Mouse (Mus musculus) testis, adult 2 months (tissue): ENCODE measurements around the gene Sdr39u1. TPM values are rescaled to one million over a fixed set of nuclear protein-coding genes. Genes with fewer than 3 reads are reported as not detected.

Experiments
- H3K27ac ChIP-seq: fragments of 200-500 bp; 2 replicates; pipeline ENCODE4 v1.5.1; 2012; ENCODE audit warnings: low read depth, low read length; ENCODE audit not compliant: control insufficient read depth, insufficient read depth
- H3K27me3 ChIP-seq: fragments of 200-500 bp; 2 replicates; pipeline ENCODE4 v1.6.1; 2012; ENCODE audit warnings: mild to moderate bottlenecking, low read length, moderate library complexity; ENCODE audit not compliant: control insufficient read depth, insufficient read depth
- H3K36me3 ChIP-seq: fragments of 200-500 bp; 2 replicates; pipeline ENCODE4 v1.6.1; 2012; ENCODE audit warnings: mild to moderate bottlenecking, low read length; ENCODE audit not compliant: control insufficient read depth, insufficient read depth
- H3K4me1 ChIP-seq: fragments of 200-500 bp; 2 replicates; pipeline ENCODE4 v1.6.1; 2012; ENCODE audit warnings: low read length; ENCODE audit not compliant: control insufficient read depth, insufficient read depth
- H3K4me3 ChIP-seq: fragments of 200-500 bp; 2 replicates; pipeline ENCODE4 v1.5.1; 2012; ENCODE audit warnings: low read depth, mild to moderate bottlenecking, low read length, moderate library complexity, mixed read lengths; ENCODE audit not compliant: control insufficient read depth
- CTCF ChIP-seq: fragments of 200-500 bp; IDR thresholded peaks from 2 replicates; pipeline ENCODE4 v1.5.1; 2012; ENCODE audit warnings: low read depth, mild to moderate bottlenecking, inconsistent platforms, low read length, moderate library complexity; ENCODE audit not compliant: control insufficient read depth, insufficient read depth, insufficient replicate concordance
- POLR2A ChIP-seq: fragments of 200-500 bp; IDR thresholded peaks from 2 replicates; pipeline ENCODE4 v1.6.1; 2012; ENCODE audit warnings: low read depth, mild to moderate bottlenecking, inconsistent platforms, low read length, moderate library complexity; ENCODE audit not compliant: control insufficient read depth
- polyA plus RNA-seq: library from polyadenylated mRNA; depleted of rRNA; stranded (reverse); fragments of >200 nt; gene quantifications from 2 replicates; pipeline ENCODE4 v1.2.3, GENCODE M21; 2012

Sdr39u1 gene
- polyA plus RNA-seq, 1 experiment, result 50.7 TPM

GRCm38 (mm10) chr14:55873714-55874683 lies 26.1 kb downstream of the Sdr39u1 start:
- TF ChIP-seq POLR2A, result no peak
- peak; percentile 98 for TF ChIP-seq CTCF
- Histone ChIP-seq H3K27ac (no peak overlapping the region), H3K27me3 (no peaks in the 10 kb centered on the region), H3K36me3 (no peaks in the 10 kb centered on the region), H3K4me1 (peaks cover 7% of the 10 kb centered on the region), H3K4me3 (peak overlapping the region; percentile 16)

- Histone ChIP-seq H3K27me3 (no peaks in the 10 kb centered on the region), H3K4me1 (peaks cover 7% of the 10 kb centered on the region), H3K36me3 (no peaks in the 10 kb centered on the region), H3K4me3 (no peak overlapping the region), H3K27ac (no peak overlapping the region)
- no peak for TF ChIP-seq CTCF
- TF ChIP-seq POLR2A, result no peak
Measured at GRCm38 (mm10) chr14:55873242-55873713, 26.8 kb downstream of the Sdr39u1 start.

- no peaks in the 10 kb centered on the region for H3K27me3 ChIP-seq
- no peak overlapping the region for H3K4me3 ChIP-seq
- no peak overlapping the region for H3K27ac ChIP-seq
- TF ChIP-seq POLR2A (no peak), CTCF (no peak)
- H3K4me1 ChIP-seq, result peaks cover 7% of the 10 kb centered on the region
- H3K36me3 ChIP-seq, result no peaks in the 10 kb centered on the region
Measured at GRCm38 (mm10) chr14:55872551-55872950, 27.5 kb downstream of the Sdr39u1 start.

- H3K36me3 ChIP-seq, result no peaks in the 10 kb centered on the region
- H3K4me3 ChIP-seq, result no peak overlapping the region
- H3K4me1 ChIP-seq, result peaks cover 7% of the 10 kb centered on the region
- TF ChIP-seq POLR2A (no peak), CTCF (no peak)
- no peaks in the 10 kb centered on the region for H3K27me3 ChIP-seq
- no peak overlapping the region for H3K27ac ChIP-seq
Measured at GRCm38 (mm10) chr14:55872039-55872438, 28.1 kb downstream of the Sdr39u1 start.

- no peak overlapping the region for H3K4me3 ChIP-seq
- no peak overlapping the region for H3K27ac ChIP-seq
- TF ChIP-seq CTCF (no peak), POLR2A (no peak)
- no peaks in the 10 kb centered on the region for H3K36me3 ChIP-seq
- no peaks in the 10 kb centered on the region for H3K27me3 ChIP-seq
- peaks cover 7% of the 10 kb centered on the region for H3K4me1 ChIP-seq
Measured at GRCm38 (mm10) chr14:55869538-55869937, 30.6 kb downstream of the Sdr39u1 start.

GRCm38 (mm10) chr14:55868230-55869026 lies 31.7 kb downstream of the Sdr39u1 start:
- no peaks in the 10 kb centered on the region for H3K27me3 ChIP-seq
- H3K4me1 ChIP-seq, result peaks cover 3% of the 10 kb centered on the region; the same call in 1 of the 2 replicates
- H3K27ac ChIP-seq, result no peak overlapping the region
- no peak for TF ChIP-seq CTCF
- no peak for TF ChIP-seq POLR2A
- H3K4me3 ChIP-seq, result no peak overlapping the region
- no peaks in the 10 kb centered on the region for H3K36me3 ChIP-seq

- Histone ChIP-seq H3K27ac (no peak overlapping the region), H3K27me3 (no peaks in the 10 kb centered on the region), H3K4me1 (peaks cover 3% of the 10 kb centered on the region; the same call in 1 of the 2 replicates), H3K36me3 (no peaks in the 10 kb centered on the region), H3K4me3 (no peak overlapping the region)
- TF ChIP-seq CTCF, result no peak; the same call in 1 of the 2 replicates
- no peak for TF ChIP-seq POLR2A
Measured at GRCm38 (mm10) chr14:55866962-55867361, 33.1 kb downstream of the Sdr39u1 start.
